Mouse (Mus musculus) CH12.LX (cell line): ENCODE data around the gene Ppm1k. TPM values are rescaled to one million over a fixed set of nuclear protein-coding genes. Genes with fewer than 3 reads are reported as not detected.
"Not testable (repeated sequence)": the region's sequence is repeated elsewhere in the genome, so short reads cannot be mapped to it uniquely, and the experiment has no call there.

Source experiments
- DNase-seq: peaks from one replicate; pipeline ENCODE4 v3.0.0-alpha.2; 2013; ENCODE audit errors: extremely low read depth
- H3K27ac ChIP-seq: 2 replicates; pipeline ENCODE4 v1.5.1; 2012; ENCODE audit warnings: low read depth, mild to moderate bottlenecking, control low read depth, moderate library complexity; ENCODE audit not compliant: insufficient read depth
- H3K27me3 ChIP-seq: replicated peaks from 2 replicates; pipeline ENCODE3; 2012; ENCODE audit warnings: inconsistent platforms
- H3K36me3 ChIP-seq, 2 experiments: replicated peaks in 1 of 2; 2 replicates each; pipeline versions ENCODE3 to v1.6.1; 2012; ENCODE audit warnings: inconsistent platforms in 1 of 2, low read length in 1 of 2, mild to moderate bottlenecking in 1 of 2, mixed read lengths in 1 of 2, moderate library complexity in 1 of 2; ENCODE audit not compliant: control insufficient read depth in 1 of 2, insufficient read depth in 1 of 2
- H3K4me1 ChIP-seq, 2 experiments: 2 replicates each; pipeline ENCODE4 v1.6.1; 2012; ENCODE audit warnings: inconsistent platforms in 1 of 2, moderate library complexity in 1 of 2; ENCODE audit not compliant: insufficient read depth in 2 of 2, control insufficient read depth in 1 of 2
- H3K4me2 ChIP-seq: 2 replicates; pipeline ENCODE4 v1.6.1; 2012; ENCODE audit warnings: low read depth, mild to moderate bottlenecking, control low read depth; ENCODE audit not compliant: poor library complexity, insufficient read depth, severe bottlenecking
- H3K4me3 ChIP-seq, 3 experiments: fragments of 150-350 bp in 1 of 3; sonication (generic) in 1 of 3; replicated peaks in 1 of 3; 2 replicates each; pipeline versions ENCODE3 to v1.5.1; 2011 to 2012; ENCODE audit warnings: low read depth in 2 of 3, low read length in 2 of 3, mild to moderate bottlenecking in 2 of 3, moderate library complexity in 2 of 3, control low read depth in 1 of 3, improper control_type of control experiment in 1 of 3, inconsistent platforms in 1 of 3, mixed read lengths in 1 of 3; ENCODE audit not compliant: poor library complexity in 1 of 3
- H3K79me2 ChIP-seq: replicated peaks from 2 replicates; pipeline ENCODE4 v1.6.1; 2012; ENCODE audit warnings: mild to moderate bottlenecking, moderate library complexity; ENCODE audit not compliant: control insufficient read depth, poor library complexity, insufficient read depth, severe bottlenecking; ENCODE audit errors: extremely low read depth
- H3K9ac ChIP-seq: 2 replicates; pipeline ENCODE4 v1.6.1; 2012; ENCODE audit warnings: low read depth, mild to moderate bottlenecking, control low read depth, moderate library complexity; ENCODE audit not compliant: insufficient read depth
- H3K9me3 ChIP-seq: replicated peaks from 2 replicates; pipeline ENCODE3; 2012; ENCODE audit warnings: low read length, inconsistent platforms, mixed read lengths
- CHD1 ChIP-seq: IDR thresholded peaks from 2 replicates; pipeline ENCODE4 v1.6.1; 2012; ENCODE audit warnings: low read depth, low read length, improper control_type of control experiment, inconsistent platforms
- ELF1 ChIP-seq: IDR thresholded peaks from 2 replicates; pipeline ENCODE4 v1.6.1; 2014; ENCODE audit warnings: low read depth, mild to moderate bottlenecking, inconsistent platforms, low read length, improper control_type of control experiment
- ETS1 ChIP-seq: conservative IDR thresholded peaks from 2 replicates; pipeline ENCODE4 v1.6.1; 2012; ENCODE audit warnings: low read depth, mild to moderate bottlenecking, inconsistent platforms, low read length, improper control_type of control experiment, moderate library complexity
- GABPA ChIP-seq: IDR thresholded peaks from 2 replicates; pipeline ENCODE4 v1.6.1; 2012; ENCODE audit warnings: low read depth, low read length, improper control_type of control experiment, inconsistent platforms; ENCODE audit not compliant: insufficient replicate concordance
- IRF4 ChIP-seq: IDR thresholded peaks from 2 replicates; pipeline ENCODE4 v1.6.1; 2014; ENCODE audit warnings: low read depth, mild to moderate bottlenecking, inconsistent platforms, low read length, improper control_type of control experiment
- JUND ChIP-seq: conservative IDR thresholded peaks from 2 replicates; pipeline ENCODE4 v1.6.1; 2011; ENCODE audit warnings: low read depth, low read length, improper control_type of control experiment
- KAT2A ChIP-seq: IDR thresholded peaks from 2 replicates; pipeline ENCODE4 v1.6.1; 2012; ENCODE audit warnings: low read length, improper control_type of control experiment, inconsistent platforms; ENCODE audit not compliant: insufficient replicate concordance
- MAX ChIP-seq: IDR thresholded peaks from 2 replicates; pipeline ENCODE4 v1.6.1; 2011; ENCODE audit warnings: low read length, improper control_type of control experiment
- MAZ ChIP-seq: IDR thresholded peaks from 2 replicates; pipeline ENCODE4 v1.6.1; 2012; ENCODE audit warnings: low read depth, mild to moderate bottlenecking, inconsistent platforms, low read length, improper control_type of control experiment, moderate library complexity
- MEF2A ChIP-seq: IDR thresholded peaks from 2 replicates; pipeline ENCODE4 v1.6.1; 2014; ENCODE audit warnings: low read depth, mild to moderate bottlenecking, inconsistent platforms, low read length, improper control_type of control experiment, borderline replicate concordance
- PAX5 ChIP-seq: IDR thresholded peaks from 2 replicates; pipeline ENCODE4 v1.6.1; 2012; ENCODE audit warnings: low read length, inconsistent platforms, mixed read lengths
- RAD21 ChIP-seq: IDR thresholded peaks from 2 replicates; pipeline ENCODE4 v1.6.1; 2011; ENCODE audit warnings: low read depth, mild to moderate bottlenecking, low read length, improper control_type of control experiment, moderate library complexity
- TCF12 ChIP-seq: IDR thresholded peaks from 2 replicates; pipeline ENCODE4 v1.6.1; 2014; ENCODE audit warnings: low read depth, mild to moderate bottlenecking, inconsistent platforms, low read length, improper control_type of control experiment
- ZKSCAN1 ChIP-seq: IDR thresholded peaks from 2 replicates; pipeline ENCODE4 v1.6.1; 2012; ENCODE audit warnings: low read depth, inconsistent platforms, low read length, improper control_type of control experiment, borderline replicate concordance
- dilution Hi-C: fragments of 300-500 bp; cut with MboI; formaldehyde crosslinking; loops from 2 replicates; pipeline ENCODE4 v1.14.3; 2020; ENCODE audit warnings: low sequenced_read_pairs; ENCODE audit not compliant: extremely low pct_unique_long_range_greater_than_20kb, extremely low pct_ligation_motif_present
- in situ Hi-C: fragments of 300-500 bp; cut with MboI; formaldehyde crosslinking; loops from 3 replicates; pipeline ENCODE4 v1.14.3; 2019; ENCODE audit warnings: low sequenced_read_pairs, low pct_ligation_motif_present, low pct_unique_long_range_greater_than_20kb, mixed read lengths
- polyA plus RNA-seq: library from polyadenylated mRNA; unstranded; fragments of >175 nt; gene quantifications from 2 replicates; pipeline ENCODE4 v1.2.1, GENCODE M21; 2012; ENCODE audit warnings: low read depth; ENCODE audit not compliant: insufficient read length
- total RNA-seq, 2 experiments: library from RNA; depleted of rRNA; stranded (reverse); fragments of 300-350 nt in 1 of 2; fragments of >200 nt in 1 of 2; gene quantifications; 2 replicates each; pipeline ENCODE4 v1.2.3; 2012 to 2014

Ppm1k gene
- total and polyA plus RNA-seq, 3 experiments, result 10.5 to 17.1 (median 15.1) TPM

DNA sequence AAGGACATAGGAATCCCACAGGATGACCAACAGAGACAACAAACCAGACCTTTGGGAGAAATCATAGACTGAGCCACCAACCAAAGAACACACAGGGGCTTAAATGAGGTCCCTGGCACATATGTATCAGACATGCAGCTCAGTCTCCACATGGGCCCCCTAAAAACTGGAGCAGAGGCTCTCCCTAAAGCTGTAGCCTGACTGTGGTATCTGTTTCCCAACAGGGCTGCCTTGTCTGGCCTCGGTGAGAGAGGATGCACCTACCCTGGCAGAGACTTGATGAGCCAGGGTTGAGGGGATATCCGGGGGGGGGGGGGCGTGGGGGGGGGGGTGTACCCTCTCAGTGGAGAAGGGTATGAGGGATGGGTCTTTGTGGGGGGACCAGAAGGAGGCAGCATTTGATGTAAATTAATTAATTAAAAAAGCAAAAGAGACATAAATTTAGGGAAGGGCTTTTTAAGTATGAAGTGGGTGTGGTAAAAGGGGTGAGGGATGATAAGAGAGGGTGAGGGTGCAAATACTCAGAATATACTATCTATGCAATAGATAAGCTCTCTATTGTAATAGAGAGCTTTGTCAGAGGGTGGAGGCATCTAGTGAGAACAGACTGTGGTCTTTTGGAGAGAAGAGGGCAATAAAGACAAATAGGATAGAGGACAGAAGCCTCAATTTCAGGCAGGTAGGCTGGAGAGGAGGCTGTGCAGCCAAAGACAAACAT is 31.4 kb downstream of the Ppm1k start:
- in situ Hi-C loops, result no loop called here
- Histone ChIP-seq H3K9me3 (no peaks in the 10 kb centered on the region), H3K27ac (no peak overlapping the region), H3K36me3 (peaks cover 0 to 5% of the 10 kb centered on the region in 2 experiments)
- TF ChIP-seq TCF12 (no peak), MAZ (no peak), MEF2A (no peak), JUND (no peak), RAD21 (no peak), MAX (no peak)
- TF ChIP-seq, all 38 proteins: peak for 0
- Histone ChIP-seq H3K9ac (no peak overlapping the region), H3K4me2 (no peak overlapping the region), H3K27me3 (no peaks in the 10 kb centered on the region), H3K4me3 (no peak overlapping the region), H3K79me2 (no peaks in the 10 kb centered on the region), H3K4me1 (peaks cover 0 to under 1% of the 10 kb centered on the region in 2 experiments; a peak in 2 of 4 replicates)
- dilution Hi-C loops, result no loop called here
- no peak for DNase-seq

DNA sequence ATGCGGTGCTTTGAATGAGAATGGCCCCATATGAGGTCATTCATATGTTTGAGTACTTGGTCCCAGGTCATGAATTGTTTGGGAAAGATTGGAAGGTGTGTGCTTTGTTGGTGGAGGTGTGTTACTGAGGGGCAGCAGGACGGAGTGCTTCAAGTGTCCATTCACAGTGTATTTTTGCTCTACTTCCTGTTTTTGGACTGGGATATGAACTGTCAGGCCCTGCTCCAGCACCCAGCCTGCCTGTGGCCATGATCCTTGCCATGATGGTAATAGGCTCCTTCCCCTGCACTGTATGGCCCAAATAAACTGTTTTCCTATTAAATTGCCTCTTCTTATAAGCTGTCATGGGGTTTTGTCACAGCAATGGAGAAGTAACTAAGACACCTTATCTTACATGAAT is 36.1 kb downstream of the Ppm1k start:
- DNase-seq, result no peak
- in situ Hi-C loops, result no loop called here
- Histone ChIP-seq H3K4me3 (no peak overlapping the region), H3K9me3 (no peaks in the 10 kb centered on the region), H3K4me2 (no peak overlapping the region), H3K9ac (no peak overlapping the region), H3K27ac (no peak overlapping the region), H3K79me2 (no peaks in the 10 kb centered on the region)
- TF ChIP-seq KAT2A (no peak), GABPA (no peak), MAZ (no peak), CHD1 (no peak), ETS1 (no peak), MEF2A (no peak), PAX5 (no peak), TCF12 (no peak), ELF1 (no peak), ZKSCAN1 (no peak), IRF4 (no peak)
- TF ChIP-seq, all 38 proteins: peak for 0
- Histone ChIP-seq H3K4me1 (no peaks in the 10 kb centered on the region), H3K36me3 (no peaks in the 10 kb centered on the region), H3K27me3 (no peaks in the 10 kb centered on the region)
- dilution Hi-C loops, result no loop called here

DNA sequence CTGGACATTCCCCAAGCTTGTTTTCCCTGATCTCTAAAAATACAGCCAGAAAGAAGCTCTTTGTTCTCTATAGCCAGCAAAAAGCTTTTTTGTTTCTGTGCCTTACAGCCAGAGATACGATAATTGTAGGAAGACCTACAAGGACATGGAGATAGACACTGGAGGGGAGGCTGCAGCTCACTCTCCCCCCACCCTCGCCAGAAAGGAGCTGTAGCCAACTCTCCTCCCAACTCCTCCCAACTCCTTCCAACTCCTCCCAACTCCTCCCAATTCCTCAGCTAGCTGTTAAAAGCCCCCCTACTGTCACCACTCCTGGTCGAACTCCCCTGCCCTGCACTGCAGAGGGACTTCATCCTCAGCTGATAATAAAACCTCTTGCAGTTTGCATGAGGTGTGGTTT is 67.1 kb downstream of the Ppm1k start:
- dilution Hi-C loops, in situ Hi-C loops: not testable (repeated sequence)

More for the DNA sequence above, 67.1 kb downstream of the Ppm1k start:
- H3K9ac ChIP-seq, H3K9me3 ChIP-seq, H3K4me2 ChIP-seq, H3K36me3 ChIP-seq, DNase-seq, H3K27me3 ChIP-seq, H3K79me2 ChIP-seq, H3K4me1 ChIP-seq, H3K27ac ChIP-seq, H3K4me3 ChIP-seq: not testable (repeated sequence)
